Mouse (Mus musculus): Measurements from ENCODE around the gene Vmn2r2.

Gene Vmn2r2

GRCm38 (mm10) chr3:64141878-64142508, at the start of gene Vmn2r2:
TSS of gene Vmn2r2 (minus strand) at chr3:64141928.
- no peak for DNase-seq (ENCODE audit: low spot score)

- no peak for DNase-seq (ENCODE audit: low spot score)
These were observed 28.2 kb downstream of the Vmn2r2 start for GRCm38 (mm10) chr3:64113352-64114046.

GRCm38 (mm10) chr3:64112707-64113106, 29.0 kb downstream of the Vmn2r2 start:
- DNase-seq (ENCODE audit: low spot score) = no peak

- no peak for DNase-seq (ENCODE audit: low spot score)
These were observed 60.5 kb downstream of the Vmn2r2 start, which contains the start of gene Vmn2r1 for GRCm38 (mm10) chr3:64081247-64081646. TSS of gene Vmn2r1 (plus strand) at chr3:64081547.
